Mouse (Mus musculus): ENCODE measurements around the gene Snx8. TPM values are rescaled to one million over a fixed set of nuclear protein-coding genes. Genes with fewer than 3 reads are reported as not detected.
A peak's percentile ranks its signal among the peaks of the same experiment; 100 is the strongest.
"Not testable (repeated sequence)": the region's sequence is repeated elsewhere in the genome, so short reads cannot be mapped to it uniquely, and the experiment has no call there.

Snx8 gene
- polyA plus RNA-seq, 1 experiment from 2014 or later, result 40.2 TPM

DNA sequence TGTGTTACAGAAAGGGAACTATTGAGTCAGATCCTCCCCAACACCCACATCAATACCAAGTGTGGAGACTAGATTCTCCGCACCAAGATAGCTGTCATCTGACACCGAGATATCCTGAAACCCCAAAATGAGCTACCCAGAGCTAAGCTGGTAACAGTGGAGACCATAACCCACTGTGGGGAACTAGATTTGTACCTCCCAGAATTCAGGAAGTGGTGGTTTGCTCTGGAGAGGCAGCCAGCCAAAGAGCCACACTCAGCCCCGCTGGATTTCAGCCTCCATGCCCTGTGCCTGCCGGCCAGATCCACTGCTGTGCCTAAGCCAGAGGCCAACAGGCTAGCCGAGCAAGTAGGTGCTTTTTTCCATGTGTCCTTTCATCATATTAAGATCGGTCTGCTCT, 9.8 kb downstream of the Snx8 start:
- H3K9ac ChIP-seq, result no peak overlapping the region
- WGBS, result 83% methylated on average over 6 of the region's 6 CpGs
- ATAC-seq (ENCODE audit: low FRiP score, low read depth), result no peak
- peaks cover 6% of the 10 kb centered on the region for H3K4me1 ChIP-seq (replicated peaks)
- H3K9me3 ChIP-seq, result no peaks in the 10 kb centered on the region
- H3K27me3 ChIP-seq, result no peaks in the 10 kb centered on the region
- no peak overlapping the region for H3K4me3 ChIP-seq
- no peaks in the 10 kb centered on the region for H3K36me3 ChIP-seq
- no peak overlapping the region for H3K27ac ChIP-seq (replicated peaks)
- H3K4me2 ChIP-seq, result no peak overlapping the region

DNA sequence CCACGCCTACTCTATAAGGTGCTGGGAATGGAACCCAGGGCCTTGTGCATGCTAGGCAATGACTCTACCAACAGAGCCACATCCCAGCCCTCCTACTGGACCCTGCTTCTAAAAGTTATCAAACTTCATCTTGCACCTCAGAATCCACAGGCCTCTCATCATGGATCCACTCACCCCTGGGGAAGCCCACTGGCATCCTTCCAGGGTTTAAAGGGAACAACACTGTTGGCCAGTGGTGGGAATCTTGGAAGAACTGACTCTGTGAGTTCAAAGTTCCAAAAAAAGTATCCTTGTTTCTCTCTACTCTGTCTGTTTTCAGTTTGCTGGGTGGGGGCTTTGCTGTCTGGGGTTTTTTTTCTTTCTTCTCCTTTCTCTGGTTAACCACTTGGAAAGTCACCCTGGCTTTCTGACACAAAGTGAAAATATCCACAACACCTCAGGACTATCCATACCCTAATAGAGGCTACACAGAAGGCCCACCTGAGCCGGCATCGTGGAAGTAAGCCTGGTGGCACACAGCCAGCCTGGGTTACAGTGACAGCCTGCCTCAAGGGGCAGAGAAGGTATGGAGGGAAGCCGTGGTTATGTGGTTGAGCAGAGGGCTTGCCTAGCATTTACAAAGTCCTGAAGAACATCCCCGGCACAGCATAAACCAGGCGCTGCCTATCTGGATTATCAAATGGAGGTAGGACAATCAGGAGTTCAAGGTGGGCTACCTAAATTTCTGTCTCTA, 10.8 kb downstream of the Snx8 start:
- H3K9ac ChIP-seq, result no peak overlapping the region
- ATAC-seq (ENCODE audit: low FRiP score, low read depth), result no peak
- no peak overlapping the region for H3K4me2 ChIP-seq
- no peaks in the 10 kb centered on the region for H3K27me3 ChIP-seq
- 85% methylated on average over 6 of the region's 6 CpGs for WGBS
- H3K9me3 ChIP-seq, result no peaks in the 10 kb centered on the region
- H3K4me1 ChIP-seq (replicated peaks), result peaks cover 7% of the 10 kb centered on the region
- H3K36me3 ChIP-seq, result no peaks in the 10 kb centered on the region
- no peak overlapping the region for H3K4me3 ChIP-seq
- H3K27ac ChIP-seq (replicated peaks), result no peak overlapping the region

DNA sequence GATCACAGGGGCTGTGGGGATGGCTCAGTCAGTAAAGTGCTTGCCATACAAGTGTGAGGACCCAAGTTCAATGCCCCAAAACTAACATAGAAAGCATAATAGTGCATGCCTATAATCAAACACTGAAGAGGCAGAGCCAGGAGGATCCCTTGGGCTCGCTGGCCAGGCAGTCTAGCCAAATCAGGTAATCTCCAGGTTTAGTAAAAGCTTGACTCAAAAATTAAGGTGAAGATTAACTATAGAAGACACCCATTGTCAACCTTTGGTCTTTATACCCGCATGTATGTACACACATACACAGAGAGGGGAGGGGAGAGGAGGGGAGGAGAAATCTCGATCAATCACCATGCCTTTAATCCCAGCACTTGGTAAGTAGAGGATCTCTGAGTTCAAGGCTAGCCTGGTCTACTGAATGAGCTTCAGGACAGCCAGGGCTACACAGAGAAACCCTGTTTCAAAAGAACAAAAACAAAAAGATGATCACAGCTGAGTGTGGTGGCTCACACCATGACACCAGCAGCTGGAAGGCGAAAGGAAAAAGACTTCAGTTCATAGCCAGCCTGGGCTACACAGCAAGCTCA, 13.7 kb downstream of the Snx8 start:
- no peak overlapping the region for H3K4me2 ChIP-seq
- 95% methylated on average over 4 of the region's 4 CpGs for WGBS
- H3K4me1 ChIP-seq (replicated peaks), result peaks cover 7% of the 10 kb centered on the region
- no peak overlapping the region for H3K9ac ChIP-seq
- H3K9me3 ChIP-seq, result no peaks in the 10 kb centered on the region
- H3K36me3 ChIP-seq, result no peaks in the 10 kb centered on the region
- H3K27me3 ChIP-seq, result no peaks in the 10 kb centered on the region
- ATAC-seq (ENCODE audit: low FRiP score, low read depth), result no peak
- H3K27ac ChIP-seq (replicated peaks), result no peak overlapping the region
- no peak overlapping the region for H3K4me3 ChIP-seq

DNA sequence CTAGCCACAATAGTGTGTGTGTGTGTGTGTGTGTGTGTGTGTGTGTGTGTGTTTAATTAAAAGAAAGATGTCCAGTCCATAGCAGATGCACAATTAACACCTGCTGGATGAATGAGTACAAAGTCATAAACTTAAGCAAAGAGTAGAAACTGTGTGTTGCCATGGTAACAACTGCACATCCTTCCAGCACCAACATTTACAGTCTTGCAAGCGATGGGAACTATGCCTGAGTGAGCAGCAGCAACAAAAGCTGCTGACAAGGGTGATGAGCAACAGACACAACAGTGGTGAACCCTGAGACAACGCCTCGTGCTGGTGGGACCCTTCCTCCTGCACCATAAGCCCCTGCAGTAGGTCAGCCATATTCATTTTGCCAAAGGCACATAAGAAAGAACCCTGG, 14.8 kb downstream of the Snx8 start:
- Histone ChIP-seq H3K27me3 (no peaks in the 10 kb centered on the region), H3K9me3 (no peaks in the 10 kb centered on the region), H3K36me3 (no peaks in the 10 kb centered on the region), H3K9ac (no peak overlapping the region), H3K4me2 (no peak overlapping the region), H3K27ac (replicated peaks) (0 out of 2 replicates have a peak overlapping the region, but pooled peaks have one; percentile 15), H3K4me3 (no peak overlapping the region), H3K4me1 (replicated peaks) (peaks cover 7% of the 10 kb centered on the region)
- 27% methylated on average over 3 of the region's 3 CpGs for WGBS
- no peak for ATAC-seq (ENCODE audit: low FRiP score, low read depth)

DNA sequence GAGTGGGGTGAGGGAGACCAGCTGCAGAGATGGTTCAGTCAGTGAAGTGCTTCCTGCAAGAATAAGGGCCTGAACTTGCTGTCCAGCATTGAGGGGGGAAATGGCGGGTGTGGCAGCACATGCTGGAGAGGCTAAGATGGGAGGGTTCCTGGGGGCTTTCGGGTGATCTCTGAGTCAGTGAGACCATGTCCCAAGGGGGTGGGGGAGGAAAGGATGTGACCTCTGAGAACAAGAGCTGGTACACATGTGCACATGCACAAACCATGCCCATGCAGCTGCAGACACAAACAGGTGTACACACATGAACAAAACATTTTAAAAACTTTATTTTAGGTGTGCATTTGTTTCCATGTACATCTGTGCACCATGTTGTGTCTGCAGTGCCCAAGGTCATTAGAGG, 15.4 kb downstream of the Snx8 start:
- Histone ChIP-seq H3K9me3 (no peaks in the 10 kb centered on the region), H3K27ac (replicated peaks) (no peak overlapping the region), H3K27me3 (no peaks in the 10 kb centered on the region), H3K4me1 (replicated peaks) (peaks cover 7% of the 10 kb centered on the region), H3K9ac (no peak overlapping the region), H3K4me3 (no peak overlapping the region), H3K36me3 (no peaks in the 10 kb centered on the region), H3K4me2 (no peak overlapping the region)
- WGBS, result 77% methylated on average over 2 of the region's 2 CpGs
- no peak for ATAC-seq (ENCODE audit: low FRiP score, low read depth)

DNA sequence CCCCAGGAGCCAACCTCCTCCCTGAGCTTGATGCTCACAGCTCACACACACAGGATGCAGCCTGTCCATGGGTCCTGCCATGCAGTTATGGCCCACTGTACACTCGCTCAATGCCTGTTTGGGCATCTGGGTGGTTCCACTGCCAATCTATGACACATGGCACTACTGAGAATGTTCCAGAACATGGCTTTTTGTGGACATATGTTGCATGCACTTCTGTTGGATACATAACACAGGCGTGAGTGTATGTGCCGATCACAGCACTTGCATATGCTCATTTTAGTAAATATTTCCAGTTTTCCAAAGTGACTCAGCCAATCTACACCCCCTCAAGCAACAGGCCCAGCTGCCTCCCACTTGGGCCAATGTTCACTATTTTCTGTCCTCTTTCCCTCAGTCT, 17.4 kb downstream of the Snx8 start:
- H3K9me3 ChIP-seq, result no peaks in the 10 kb centered on the region
- H3K27me3 ChIP-seq, result no peaks in the 10 kb centered on the region
- H3K36me3 ChIP-seq, result no peaks in the 10 kb centered on the region
- H3K4me1 ChIP-seq (replicated peaks), result peaks cover 7% of the 10 kb centered on the region
- H3K27ac ChIP-seq (replicated peaks), result no peak overlapping the region
- 96% methylated on average over 3 of the region's 3 CpGs for WGBS
- H3K4me2 ChIP-seq, result no peak overlapping the region
- H3K9ac ChIP-seq, result no peak overlapping the region
- no peak overlapping the region for H3K4me3 ChIP-seq
- no peak for ATAC-seq (ENCODE audit: low FRiP score, low read depth)

DNA sequence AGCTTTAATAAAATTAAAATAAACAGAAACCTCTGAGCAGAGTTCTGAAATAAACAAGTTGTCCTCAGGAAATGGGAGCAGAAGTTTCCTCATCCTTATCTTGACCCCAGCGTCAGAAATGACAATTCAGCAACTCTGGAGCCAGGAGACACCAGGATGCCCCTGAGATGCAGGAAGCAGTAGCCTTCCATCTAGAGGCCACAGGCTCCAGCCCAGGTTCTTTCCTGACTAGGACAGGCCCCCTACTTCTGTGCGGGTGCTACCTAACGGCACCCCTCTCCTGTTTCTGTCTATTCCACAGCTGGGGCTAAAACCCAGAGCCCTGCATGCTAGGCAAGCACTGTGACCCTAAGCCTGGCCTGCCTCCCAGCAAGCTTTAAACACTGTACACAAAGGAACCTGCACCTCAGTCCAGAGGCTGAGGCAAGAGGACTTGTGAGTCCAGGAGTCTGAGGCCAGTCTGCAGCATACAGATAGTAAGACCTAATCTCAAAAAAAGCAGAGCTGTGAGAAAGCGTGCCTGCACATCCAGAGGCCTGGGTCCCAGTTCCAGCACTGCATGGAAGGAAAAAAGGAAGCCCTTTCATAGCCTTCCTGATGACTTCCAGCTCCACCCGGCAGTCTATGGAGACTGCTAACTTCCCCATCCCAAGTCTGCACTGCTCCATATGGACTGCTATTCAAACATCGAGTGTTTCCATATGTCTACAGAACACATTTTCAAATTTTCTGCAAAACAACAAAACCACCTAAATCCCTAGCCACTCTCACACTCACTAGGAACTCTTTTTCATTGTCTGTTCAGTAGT, 18.4 kb downstream of the Snx8 start:
- Histone ChIP-seq H3K9ac (no peak overlapping the region), H3K9me3 (no peaks in the 10 kb centered on the region), H3K27ac (replicated peaks) (no peak overlapping the region), H3K4me3 (no peak overlapping the region), H3K4me2 (no peak overlapping the region), H3K36me3 (no peaks in the 10 kb centered on the region), H3K27me3 (no peaks in the 10 kb centered on the region), H3K4me1 (replicated peaks) (peaks cover 7% of the 10 kb centered on the region)
- 87% methylated on average over 6 of the region's 6 CpGs for WGBS
- ATAC-seq (ENCODE audit: low FRiP score, low read depth), result no peak

DNA sequence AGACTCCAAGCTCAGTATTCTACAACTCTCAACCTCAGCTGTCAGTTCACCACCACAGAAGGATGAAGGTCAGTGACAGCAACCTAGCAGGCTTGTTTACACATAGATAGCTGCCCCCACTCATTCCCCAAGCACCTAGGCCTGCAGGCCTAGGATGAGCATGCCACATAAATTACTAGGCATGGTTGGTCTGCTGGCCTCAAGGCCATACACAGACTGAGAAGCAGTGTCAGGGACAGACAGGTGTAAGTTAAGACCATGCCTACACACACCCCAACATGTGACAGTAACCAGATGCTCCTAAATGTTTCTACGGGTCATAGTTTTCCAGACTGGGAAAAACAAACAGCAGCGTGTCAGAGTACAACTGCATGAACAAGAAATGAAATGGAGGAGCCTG, 19.6 kb downstream of the Snx8 start:
- Histone ChIP-seq H3K36me3 (no peaks in the 10 kb centered on the region), H3K27me3 (no peaks in the 10 kb centered on the region), H3K4me1 (replicated peaks) (peaks cover 5% of the 10 kb centered on the region), H3K9ac (no peak overlapping the region), H3K27ac (replicated peaks) (no peak overlapping the region), H3K9me3 (no peaks in the 10 kb centered on the region), H3K4me2 (no peak overlapping the region), H3K4me3 (no peak overlapping the region)
- ATAC-seq (ENCODE audit: low FRiP score, low read depth), result no peak
- 91% methylated on average over 2 of the region's 2 CpGs for WGBS

DNA sequence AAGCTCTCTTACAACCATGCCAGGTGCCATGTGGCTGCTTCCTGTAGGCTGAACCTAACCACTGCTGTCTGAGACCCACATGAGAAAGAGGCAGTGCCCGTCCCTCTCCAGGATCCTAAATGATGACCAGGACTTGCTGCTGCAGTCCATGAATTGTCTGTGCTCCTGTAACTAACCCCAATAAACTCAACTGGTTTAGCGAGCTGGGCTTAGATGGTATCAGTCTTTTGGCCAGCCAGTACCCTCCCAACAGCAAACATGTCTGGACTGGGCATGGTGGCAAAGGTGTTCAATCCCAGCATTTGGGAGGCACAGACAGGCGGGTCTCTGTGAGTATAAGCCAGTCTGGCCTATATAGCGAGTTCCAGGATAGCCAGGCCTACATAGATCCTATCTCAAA, 20.1 kb downstream of the Snx8 start:
- H3K4me2 ChIP-seq, result no peak overlapping the region
- H3K4me1 ChIP-seq (replicated peaks), result peaks cover 2% of the 10 kb centered on the region; the same call in 1 of the 2 replicates
- no peak overlapping the region for H3K4me3 ChIP-seq
- H3K36me3 ChIP-seq, result no peaks in the 10 kb centered on the region
- ATAC-seq (ENCODE audit: low FRiP score, low read depth), result no peak
- no peaks in the 10 kb centered on the region for H3K27me3 ChIP-seq
- no peaks in the 10 kb centered on the region for H3K9me3 ChIP-seq
- over 99% methylated on average over 4 of the region's 4 CpGs for WGBS
- no peak overlapping the region for H3K27ac ChIP-seq (replicated peaks)
- H3K9ac ChIP-seq, result no peak overlapping the region

DNA sequence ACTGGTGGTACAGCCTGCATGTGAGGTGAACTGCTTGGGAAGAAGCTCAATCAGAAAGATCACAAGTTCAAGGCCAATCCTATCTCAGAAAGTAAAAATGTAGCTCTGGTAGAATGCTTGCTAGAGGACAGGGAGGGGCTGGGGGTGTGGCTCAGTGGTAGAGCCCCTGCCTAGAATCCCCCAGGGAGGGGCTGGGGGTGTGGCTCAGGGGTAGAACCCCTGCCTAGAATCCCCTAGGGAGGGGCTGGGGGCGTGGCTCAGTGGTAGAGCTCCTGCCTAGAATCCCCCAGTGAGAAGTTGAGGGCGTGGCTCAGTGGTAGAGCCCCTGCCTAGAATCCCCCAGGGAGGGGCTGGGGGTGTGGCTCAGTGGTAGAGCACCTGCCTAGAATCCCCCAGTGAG, 20.9 kb downstream of the Snx8 start:
- not testable (repeated sequence) for H3K27ac ChIP-seq (replicated peaks); H3K4me3 ChIP-seq; ATAC-seq (ENCODE audit: low FRiP score, low read depth); H3K4me1 ChIP-seq (replicated peaks); H3K9ac ChIP-seq; H3K36me3 ChIP-seq; H3K27me3 ChIP-seq; H3K9me3 ChIP-seq; H3K4me2 ChIP-seq
- 90% methylated on average over 2 of the region's 2 CpGs for WGBS

DNA sequence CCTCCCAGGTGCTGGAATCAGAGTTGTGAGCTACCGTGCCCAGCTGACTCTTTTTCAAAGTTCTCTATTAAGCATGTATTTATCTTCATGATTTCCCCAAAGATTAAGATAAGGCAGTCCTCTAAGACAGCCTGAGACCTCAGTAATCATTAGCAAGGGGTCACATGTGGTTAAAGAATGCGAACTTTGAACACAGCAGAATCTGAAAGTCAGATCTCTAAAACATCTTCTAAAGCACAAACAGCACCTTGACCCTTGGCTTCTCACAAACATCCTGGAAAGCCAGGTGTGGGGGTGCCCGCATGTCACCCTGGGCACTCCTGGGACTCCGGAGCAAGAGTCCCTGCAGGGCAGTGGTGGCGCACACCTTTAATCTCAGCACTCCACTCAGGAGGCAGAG, 24.6 kb downstream of the Snx8 start:
- Histone ChIP-seq H3K4me1 (replicated peaks) (no peaks in the 10 kb centered on the region), H3K27me3 (no peaks in the 10 kb centered on the region), H3K36me3 (peaks cover 1% of the 10 kb centered on the region; the same call in 1 of the 2 replicates), H3K9ac (no peak overlapping the region), H3K9me3 (no peaks in the 10 kb centered on the region), H3K4me3 (no peak overlapping the region), H3K4me2 (no peak overlapping the region), H3K27ac (replicated peaks) (no peak overlapping the region)
- no peak for ATAC-seq (ENCODE audit: low FRiP score, low read depth)
- WGBS, result 96% methylated on average over 5 of the region's 5 CpGs

DNA sequence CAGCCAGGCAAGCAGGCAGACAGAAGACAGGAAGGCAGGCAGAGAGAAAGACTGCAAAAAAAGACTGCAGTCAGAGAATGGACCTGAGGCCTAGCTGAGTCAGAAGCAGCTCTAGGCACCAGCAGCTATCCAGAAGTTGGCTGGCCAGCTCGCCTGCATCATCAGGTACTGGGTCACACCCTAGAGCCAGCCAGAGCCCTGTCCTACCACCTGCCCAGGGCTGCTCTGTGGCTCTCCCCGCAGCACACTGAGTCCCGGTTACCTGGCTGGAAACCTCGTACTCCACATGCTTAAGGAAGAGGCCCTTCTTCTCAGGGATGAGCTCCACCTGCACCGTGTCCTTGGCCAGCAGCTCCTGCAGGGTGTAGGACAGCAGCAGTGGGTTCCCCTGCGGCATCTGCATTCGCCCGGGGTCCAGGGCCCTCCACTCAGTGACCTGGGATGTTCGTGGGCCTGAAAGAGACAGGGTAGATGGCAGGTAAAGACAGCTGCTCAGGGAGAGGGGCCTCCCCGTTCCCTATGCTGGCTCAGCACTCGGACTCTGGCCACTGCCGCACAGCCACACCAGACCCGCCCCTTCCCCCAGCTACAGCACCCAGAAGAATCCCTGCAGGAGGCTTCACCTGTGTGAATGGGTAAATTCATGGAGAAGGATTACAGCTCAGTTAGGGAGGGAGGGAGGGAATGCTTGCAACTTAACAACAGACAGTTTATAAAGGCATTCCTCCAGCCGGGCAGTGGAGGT, 29.0 kb downstream of the Snx8 start:
- ATAC-seq (ENCODE audit: low FRiP score, low read depth), result no peak
- H3K27ac ChIP-seq (replicated peaks), result no peak overlapping the region
- H3K27me3 ChIP-seq, result no peaks in the 10 kb centered on the region
- H3K9me3 ChIP-seq, result no peaks in the 10 kb centered on the region
- H3K4me2 ChIP-seq, result no peak overlapping the region
- no peaks in the 10 kb centered on the region for H3K4me1 ChIP-seq (replicated peaks)
- WGBS, result 83% methylated on average over 14 of the region's 14 CpGs
- peaks cover 24% of the 10 kb centered on the region; the same call in 1 of the 2 replicates for H3K36me3 ChIP-seq
- H3K9ac ChIP-seq, result no peak overlapping the region
- no peak overlapping the region for H3K4me3 ChIP-seq

All from hindbrain, embryonic 15.5 days (tissue).